Mouse (Mus musculus) T-cell, adult 2 months (primary cell): ENCODE results near the gene Gm5800.
"Not testable (repeated sequence)": the region's sequence is repeated elsewhere in the genome, so short reads cannot be mapped to it uniquely, and the experiment has no call there.

ENCODE experiments used
- DNase-seq: peaks from one replicate; pipeline ENCODE4 v3.0.0; 2022; ENCODE audit warnings: low spot score

The Gm5800 gene

DNA sequence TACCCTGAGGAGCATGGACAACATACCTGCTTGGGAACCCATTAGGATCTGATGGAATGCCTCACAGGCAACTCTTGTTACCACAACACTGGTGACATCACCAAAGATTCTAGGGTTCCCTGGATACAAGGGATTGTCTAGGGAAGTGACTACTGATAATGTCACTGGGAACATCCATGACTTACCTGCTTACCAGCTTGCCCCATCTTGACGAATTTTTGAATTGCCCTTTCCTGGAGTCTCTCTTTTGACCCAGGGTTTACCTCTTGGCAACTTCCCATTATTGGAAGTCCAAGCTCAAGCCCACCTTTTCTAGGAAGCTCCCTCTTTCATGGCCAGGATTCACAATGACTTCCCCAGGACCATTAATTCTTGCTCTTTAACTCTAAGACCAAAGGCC is at the start of gene Gm5800:
Gene Gm5800, minus strand, starts transcription at position 101 of the 400 bp plus-strand sequence.
- no peak for DNase-seq

DNA sequence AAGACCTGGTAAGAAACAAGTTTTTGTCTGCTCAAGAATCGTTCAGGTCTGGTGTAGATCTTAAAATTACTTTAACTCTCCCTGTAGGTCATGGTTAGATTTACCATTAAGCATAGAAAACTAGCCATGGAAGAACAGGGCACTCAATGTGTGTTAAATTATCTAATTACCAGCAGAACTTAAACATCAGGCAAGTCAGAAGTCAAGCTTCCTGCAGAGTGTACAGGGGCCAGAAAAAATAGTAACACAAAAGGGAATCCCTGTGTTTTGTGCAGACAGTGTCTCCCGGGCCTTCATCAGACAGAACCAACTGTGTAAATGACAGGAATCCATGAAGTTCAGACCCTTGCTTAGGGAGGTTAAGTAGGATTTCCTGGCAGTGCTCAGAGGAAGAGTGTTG is 39.0 kb upstream of the Gm5800 start:
- DNase-seq, result no peak

DNA sequence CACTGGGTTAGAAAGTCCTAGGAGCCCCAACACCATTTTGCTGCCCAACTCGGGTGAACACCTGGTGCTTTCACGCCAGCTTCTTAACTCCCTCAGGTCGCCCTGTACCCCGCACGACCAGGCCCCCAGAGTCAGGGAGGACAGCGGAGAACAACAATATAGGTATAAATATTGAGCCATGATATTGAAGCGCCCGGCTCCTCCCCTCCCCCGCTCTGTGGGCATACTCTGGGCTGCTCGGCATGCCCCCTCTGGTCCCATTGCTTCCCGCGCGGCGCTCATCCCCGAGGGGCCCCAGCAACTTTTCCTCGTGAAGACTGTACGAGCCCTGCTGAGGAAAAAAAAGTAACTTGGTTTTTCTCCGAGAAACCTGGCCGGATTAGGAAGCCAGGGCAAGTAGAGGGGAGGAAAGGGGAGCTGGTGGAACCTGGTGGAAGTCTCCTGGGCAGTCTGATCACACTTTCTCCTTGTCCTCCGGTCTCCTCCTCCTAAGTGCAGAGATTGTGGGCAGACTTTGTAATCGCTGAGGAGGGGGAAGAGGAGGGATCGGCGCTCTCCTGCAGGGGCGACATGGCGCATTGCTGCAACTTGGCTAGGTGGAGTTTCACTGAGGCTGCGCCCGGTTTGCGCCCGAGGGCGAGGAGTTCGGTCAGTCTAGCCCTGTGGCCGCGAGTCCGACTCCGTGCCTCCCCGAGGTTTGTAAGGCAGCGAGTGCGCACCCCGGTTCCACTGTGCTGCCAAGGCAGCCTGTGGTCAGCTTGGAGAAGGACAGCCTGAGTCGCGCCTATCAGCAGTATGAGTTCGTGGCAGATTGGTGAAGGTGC is 23.6 kb upstream of the Gm5800 start:
- no peak for DNase-seq

- no peak for DNase-seq
Observed at GRCm38 (mm10) chr14:51739150-51739993, 22.4 kb upstream of the Gm5800 start.

- DNase-seq, result no peak
Observed at GRCm38 (mm10) chr14:51738411-51739149, 21.6 kb upstream of the Gm5800 start.

- no peak for DNase-seq
Observed at GRCm38 (mm10) chr14:51737967-51738366, 21.0 kb upstream of the Gm5800 start.

DNA sequence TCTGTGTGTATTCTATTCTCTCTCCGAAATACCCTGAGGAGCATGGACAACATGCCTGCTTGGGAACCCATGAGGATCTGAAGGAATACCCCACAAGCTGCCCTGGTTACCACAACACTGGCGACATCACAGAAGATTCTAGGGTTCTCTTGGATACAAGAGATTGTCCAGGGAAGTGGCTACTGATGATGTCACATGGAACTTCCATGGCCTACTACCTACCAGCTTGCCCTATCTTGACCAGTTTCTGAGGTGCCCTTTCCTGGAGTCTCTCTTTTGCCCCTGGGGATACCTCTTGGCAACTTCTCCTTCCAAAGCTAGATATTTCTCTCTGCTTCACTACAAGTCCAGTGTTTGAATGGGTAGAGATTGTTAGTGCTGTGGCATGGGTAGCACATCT is 21.6 kb downstream of the Gm5800 start, which contains the start of gene Gm17079:
Gene Gm17079, minus strand, starts transcription at position 101 of the 400 bp plus-strand sequence.
- not testable (repeated sequence) for DNase-seq

GRCm38 (mm10) chr14:51677269-51677668 is 39.7 kb downstream of the Gm5800 start:
- no peak for DNase-seq
